Mouse (Mus musculus): ENCODE data around the gene Psmg3. TPM values are rescaled to one million over a fixed set of nuclear protein-coding genes. Genes with fewer than 3 reads are reported as not detected.

Psmg3 gene
- total RNA-seq, 4 experiments from 2014 or later = 7.0 to 10.6 (median 9.1) TPM

DNA sequence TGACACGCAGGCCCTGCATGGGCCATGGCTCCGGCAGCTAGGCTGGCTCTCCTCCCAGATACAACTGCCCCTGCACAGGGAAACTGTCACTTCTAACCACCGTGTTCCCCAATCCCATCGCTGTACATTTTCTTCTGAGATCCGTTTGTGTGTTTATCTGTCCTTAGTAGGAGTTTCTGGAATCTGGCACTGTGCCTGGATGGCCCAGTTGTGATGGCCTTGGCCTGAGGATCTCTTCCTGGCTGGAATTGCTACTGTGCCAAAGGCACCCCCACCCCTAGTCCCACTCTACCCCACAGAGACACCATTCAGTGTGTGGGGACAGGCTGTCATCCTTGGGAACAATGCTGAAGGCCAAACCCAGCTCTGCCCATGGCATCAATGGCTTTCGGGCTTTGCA lies 10.7 kb downstream of the Psmg3 start:
- no peak for DNase-seq (ENCODE audit: low spot score)

DNA sequence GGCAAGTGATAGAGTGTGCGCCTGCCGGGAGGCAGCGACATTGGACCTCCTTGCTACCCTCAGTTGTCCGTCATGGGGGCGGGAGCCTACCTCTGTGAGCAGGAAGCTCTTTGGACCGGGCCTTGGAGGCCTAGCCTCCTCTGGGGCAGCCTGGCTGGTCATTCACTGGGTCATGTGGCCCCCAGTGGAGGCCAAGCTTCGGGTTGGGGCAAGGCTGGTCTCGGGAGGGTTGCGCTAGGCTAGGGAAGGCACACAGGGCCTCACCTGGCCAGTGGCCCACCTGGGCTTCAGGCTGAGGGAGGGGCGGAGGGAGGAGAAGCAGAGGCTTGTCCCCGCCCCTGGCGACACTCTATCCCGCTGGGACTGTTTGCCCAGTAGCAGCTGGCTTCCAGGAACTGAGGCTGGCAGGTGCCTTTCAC lies 12.7 kb downstream of the Psmg3 start:
- no peak for DNase-seq (ENCODE audit: low spot score)

GRCm38 (mm10) chr5:139813126-139813490 lies 13.6 kb downstream of the Psmg3 start:
- no peak for DNase-seq (ENCODE audit: low spot score)

DNA sequence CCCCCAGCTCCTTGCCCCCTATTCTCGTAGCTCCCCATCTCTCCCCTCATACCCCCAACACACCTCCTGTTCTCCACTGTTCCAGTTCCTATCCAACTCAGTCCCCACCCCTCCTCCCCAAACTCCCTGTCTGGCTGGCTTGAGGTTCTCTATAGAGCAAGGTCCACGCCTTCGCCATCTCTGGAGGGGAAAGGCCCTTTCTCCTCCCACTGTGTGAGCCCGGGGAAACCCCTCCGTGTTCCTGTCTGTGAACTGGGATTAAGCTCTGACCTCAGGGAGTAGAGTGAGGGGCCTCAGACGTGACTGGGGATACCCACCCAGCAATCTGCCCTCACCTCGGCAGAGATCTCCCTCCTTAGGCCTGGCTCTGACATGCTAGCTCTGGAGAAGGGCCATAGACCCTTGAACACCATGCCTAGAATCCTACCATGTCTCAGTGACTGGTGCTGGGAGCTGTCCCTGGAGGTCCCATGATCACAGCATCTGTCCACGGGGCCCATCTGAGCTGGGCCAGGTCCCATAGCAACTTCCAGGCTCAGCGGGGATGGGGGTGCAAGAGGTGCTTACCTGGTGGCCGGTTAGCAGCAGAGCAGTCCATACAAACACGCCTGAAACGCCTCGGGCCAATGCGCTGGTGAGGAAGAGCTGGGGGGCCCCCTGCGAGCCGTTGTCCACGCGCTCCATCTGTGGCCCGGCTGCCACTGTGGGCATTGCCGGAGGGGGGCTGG lies 14.1 kb downstream of the Psmg3 start:
- DNase-seq (ENCODE audit: low spot score) = no peak

GRCm38 (mm10) chr5:139811677-139812397 lies 14.8 kb downstream of the Psmg3 start:
- DNase-seq (ENCODE audit: low spot score) = no peak

GRCm38 (mm10) chr5:139809397-139809796 lies 17.3 kb downstream of the Psmg3 start:
- DNase-seq (ENCODE audit: low spot score) = no peak

DNA sequence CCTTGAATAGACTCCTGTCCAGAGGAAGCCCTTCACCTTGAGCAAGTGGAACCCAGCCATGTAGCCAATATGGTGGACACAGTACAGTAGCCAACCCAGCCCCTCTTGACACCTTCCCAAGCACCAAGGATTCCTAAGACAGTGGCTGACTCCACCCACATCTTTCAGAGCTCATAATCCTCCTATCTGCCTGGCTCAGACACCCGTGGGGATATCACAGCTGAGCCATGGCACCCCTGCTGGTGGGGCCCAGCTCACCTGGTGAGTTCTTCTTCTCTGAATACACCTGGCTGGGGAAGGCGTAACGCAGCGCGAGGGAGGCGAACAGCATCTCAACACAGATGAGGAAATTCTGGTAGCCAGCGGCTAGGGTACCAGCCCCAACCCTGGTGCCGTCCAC lies 20.8 kb downstream of the Psmg3 start:
- no peak for DNase-seq (ENCODE audit: low spot score)

GRCm38 (mm10) chr5:139804573-139805111 lies 22.0 kb downstream of the Psmg3 start:
- no peak for DNase-seq (ENCODE audit: low spot score)

- DNase-seq (ENCODE audit: low spot score) = no peak
Observed at GRCm38 (mm10) chr5:139804107-139804551, 22.6 kb downstream of the Psmg3 start.

- no peak for DNase-seq (ENCODE audit: low spot score)
Observed at GRCm38 (mm10) chr5:139803601-139804102, 23.0 kb downstream of the Psmg3 start.

DNA sequence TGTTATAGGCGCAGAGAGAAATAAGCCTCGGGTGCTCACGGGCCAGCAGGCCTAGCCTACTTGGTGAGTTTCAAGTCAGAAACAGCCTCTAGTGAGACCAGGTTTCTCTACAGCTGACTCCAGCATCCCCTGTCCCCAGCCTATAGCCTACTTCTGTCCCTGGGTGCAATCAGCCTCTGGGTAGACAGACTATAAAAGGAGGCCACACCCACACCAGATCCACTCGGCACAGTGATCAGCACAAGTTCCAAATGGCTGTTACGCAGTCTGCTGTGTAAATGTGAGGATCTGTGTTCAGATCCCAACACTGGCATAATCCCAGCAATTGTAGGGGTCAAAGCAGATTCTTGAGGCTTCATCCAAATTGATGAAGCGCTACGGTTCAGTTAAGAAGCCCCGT lies 23.5 kb downstream of the Psmg3 start:
- no peak for DNase-seq (ENCODE audit: low spot score)

- no peak for DNase-seq (ENCODE audit: low spot score)
Observed at GRCm38 (mm10) chr5:139801880-139802279, 24.8 kb downstream of the Psmg3 start.

GRCm38 (mm10) chr5:139801231-139801630 lies 25.5 kb downstream of the Psmg3 start:
- no peak for DNase-seq (ENCODE audit: low spot score)

DNA sequence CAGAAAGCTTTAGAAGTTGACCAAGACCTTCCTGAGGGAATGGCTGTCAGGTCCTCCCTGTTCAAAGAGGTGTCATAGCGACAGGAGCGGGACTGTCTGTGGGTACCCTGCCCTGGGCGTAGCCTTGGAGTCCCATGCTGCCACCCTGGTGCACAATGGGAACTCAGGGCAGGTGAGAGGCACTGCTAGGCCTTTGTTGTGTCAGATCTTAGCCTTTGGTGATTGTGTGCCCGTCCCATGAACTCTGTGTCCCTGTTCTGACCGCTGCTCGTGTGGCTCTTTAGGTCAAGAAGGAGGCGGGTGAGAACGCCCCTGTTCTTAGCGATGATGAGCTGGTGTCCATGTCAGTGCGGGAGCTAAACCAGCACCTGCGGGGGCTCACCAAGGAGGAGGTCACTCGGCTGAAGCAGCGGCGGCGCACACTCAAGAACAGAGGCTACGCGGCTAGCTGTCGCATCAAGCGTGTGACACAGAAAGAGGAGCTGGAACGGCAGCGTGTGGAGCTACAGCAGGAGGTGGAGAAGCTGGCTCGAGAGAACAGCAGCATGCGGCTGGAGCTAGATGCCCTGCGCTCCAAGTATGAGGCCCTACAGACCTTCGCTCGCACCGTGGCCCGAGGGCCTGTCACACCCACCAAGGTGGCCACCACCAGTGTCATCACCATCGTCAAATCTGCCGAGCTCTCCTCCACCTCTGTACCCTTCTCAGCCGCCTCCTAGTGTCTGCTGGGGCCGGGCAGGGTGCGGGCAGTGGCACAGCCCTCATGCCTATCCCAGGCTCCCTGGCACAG lies 26.7 kb downstream of the Psmg3 start:
- DNase-seq (ENCODE audit: low spot score) = no peak

GRCm38 (mm10) chr5:139799041-139799440 lies 27.6 kb downstream of the Psmg3 start:
- DNase-seq (ENCODE audit: low spot score) = no peak

DNA sequence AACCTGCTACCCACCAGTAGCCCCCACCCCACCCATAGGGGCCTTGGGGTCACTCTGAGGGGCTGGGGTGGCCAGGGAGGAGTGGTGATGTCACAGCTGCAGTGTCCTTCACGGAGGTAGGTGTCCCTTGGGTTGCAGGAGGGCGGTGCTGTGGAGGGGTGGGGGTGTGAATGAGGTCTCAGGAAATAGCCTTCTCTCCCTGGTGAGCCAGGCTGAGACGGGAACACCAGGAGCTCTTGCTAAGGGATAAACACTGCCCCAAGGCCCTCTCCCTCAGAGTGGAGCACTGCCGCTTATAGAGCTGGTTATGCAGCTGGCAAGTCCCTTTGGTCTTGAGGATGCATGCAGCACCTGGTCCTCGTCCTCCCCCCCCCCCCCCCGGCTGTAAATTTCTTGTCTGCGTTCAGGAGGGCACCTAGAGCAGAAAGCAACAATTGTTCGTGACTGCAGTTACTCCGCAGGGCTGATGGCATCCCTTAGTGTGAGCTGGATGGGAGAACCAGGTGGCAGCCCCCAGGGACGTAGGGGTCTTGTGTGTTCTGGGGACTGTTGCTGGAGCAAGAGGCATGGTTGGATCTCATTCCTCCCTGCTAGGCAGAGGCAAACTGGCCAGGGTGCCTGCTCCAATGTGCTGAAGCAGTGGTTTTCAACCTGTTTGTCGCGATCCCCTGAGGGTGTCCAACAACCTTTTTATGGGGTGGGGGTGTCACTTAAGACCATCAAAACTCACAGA lies 28.4 kb downstream of the Psmg3 start:
- no peak for DNase-seq (ENCODE audit: low spot score)

GRCm38 (mm10) chr5:139797473-139798167 lies 29.1 kb downstream of the Psmg3 start:
- peak; percentile 93 for DNase-seq (ENCODE audit: low spot score)

- peak; percentile 96 for DNase-seq (ENCODE audit: low spot score)
Observed at GRCm38 (mm10) chr5:139796900-139797299, 29.8 kb downstream of the Psmg3 start.

GRCm38 (mm10) chr5:139796001-139796620 lies 30.6 kb downstream of the Psmg3 start:
- DNase-seq (ENCODE audit: low spot score) = no peak

DNA sequence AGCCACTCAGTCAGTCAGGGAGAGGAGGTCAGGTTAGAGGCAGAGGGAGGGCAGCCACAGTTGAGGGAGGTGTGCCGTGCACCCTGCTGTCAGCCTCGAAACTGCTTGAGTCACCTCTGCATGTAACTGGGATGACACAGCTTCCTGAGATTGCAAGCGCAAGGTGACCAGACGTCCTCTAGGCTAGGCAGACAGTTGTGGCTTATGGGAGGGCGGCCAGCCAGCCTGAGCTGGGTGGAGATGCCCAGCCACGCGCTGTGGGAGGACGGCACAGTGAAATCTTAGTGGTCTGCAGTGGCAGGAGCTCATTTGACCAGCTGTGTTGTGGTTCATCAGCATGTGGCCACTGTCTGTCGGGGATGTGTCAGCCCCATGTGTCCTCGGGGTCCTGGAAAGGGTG lies 31.7 kb downstream of the Psmg3 start:
- peak; percentile 62 for DNase-seq (ENCODE audit: low spot score)

Measured in heart, adult 8-10 months (tissue).